Mouse (Mus musculus) embryonic facial prominence, embryonic 13.5 days (tissue): Measurements from ENCODE around the gene Bend7. TPM values are rescaled to one million over a fixed set of nuclear protein-coding genes. Genes with fewer than 3 reads are reported as not detected.

Experiments used
- ATAC-seq: fragments of 200-750 bp; cut with Nextera tagmentation; 2 replicates; pipeline ENCODE4 v1.8.0; 2017; ENCODE audit warnings: low read depth; ENCODE audit not compliant: insufficient number of reproducible peaks, insufficient read depth, low FRiP score, low TSS enrichment
- H3K27ac ChIP-seq: fragments of 300-500 bp; sonication (generic); 2 replicates; pipeline ENCODE4 v1.5.1; 2015; ENCODE audit warnings: moderate library complexity, mild to moderate bottlenecking, inconsistent platforms
- H3K27me3 ChIP-seq: fragments of 300-500 bp; sonication (generic); 2 replicates; pipeline ENCODE4 v1.6.1; 2015; ENCODE audit warnings: mild to moderate bottlenecking, inconsistent platforms
- H3K36me3 ChIP-seq: fragments of 300-500 bp; sonication (generic); 2 replicates; pipeline ENCODE4 v1.6.1; 2015; ENCODE audit warnings: mild to moderate bottlenecking, inconsistent platforms
- H3K4me1 ChIP-seq: fragments of 300-500 bp; sonication (generic); 2 replicates; pipeline ENCODE4 v1.6.1; 2015; ENCODE audit warnings: inconsistent platforms
- H3K4me2 ChIP-seq: fragments of 300-500 bp; sonication (generic); 2 replicates; pipeline ENCODE4 v1.6.1; 2015; ENCODE audit warnings: moderate library complexity, mild to moderate bottlenecking, inconsistent platforms
- H3K4me3 ChIP-seq: fragments of 300-500 bp; sonication (generic); 2 replicates; pipeline ENCODE4 v1.5.1; 2015; ENCODE audit warnings: mild to moderate bottlenecking, inconsistent platforms
- H3K9ac ChIP-seq: fragments of 300-500 bp; sonication (generic); 2 replicates; pipeline ENCODE4 v1.6.1; 2015; ENCODE audit warnings: mild to moderate bottlenecking, inconsistent platforms
- H3K9me3 ChIP-seq: fragments of 300-500 bp; sonication (generic); 2 replicates; pipeline ENCODE4 v1.6.1; 2016; ENCODE audit warnings: inconsistent platforms
- WGBS: fragments of 180-500 bp; shearing (Covaris S2); methylation state at CpG from one replicate; pipeline ENCODE4 v1.1.7; 2015; ENCODE audit warnings: mixed read lengths; 5-methylcytosine and 5-hydroxymethylcytosine counted together
- polyA plus RNA-seq: library from polyadenylated mRNA; unstranded; fragments of >200 nt; fragmentation: Nextera tagmentation; extraction: Ambion mirVana; gene quantifications from 2 replicates; pipeline ENCODE4 v1.2.1, GENCODE M21; 2015

Bend7 gene
- polyA plus RNA-seq, 1 experiment from 2014 or later: 1.4 TPM

GRCm38 (mm10) chr2:4828446-4828997 lies 110.9 kb downstream of the Bend7 start:
- Histone ChIP-seq H3K27me3 (no peaks in the 10 kb centered on the region), H3K36me3 (no peaks in the 10 kb centered on the region), H3K27ac (peak overlapping the region; percentile 51; the same call in 1 of the 2 replicates), H3K4me3 (no peak overlapping the region), H3K9ac (no peak overlapping the region), H3K4me2 (no peak overlapping the region), H3K4me1 (peaks cover 3% of the 10 kb centered on the region; the same call in 1 of the 2 replicates), H3K9me3 (no peaks in the 10 kb centered on the region)
- ATAC-seq: no peak
- WGBS: 87% methylated on average over 6 of the region's 6 CpGs

GRCm38 (mm10) chr2:4829007-4829406 lies 111.4 kb downstream of the Bend7 start:
- Histone ChIP-seq H3K36me3 (no peaks in the 10 kb centered on the region), H3K27me3 (no peaks in the 10 kb centered on the region), H3K27ac (peak overlapping the region; percentile 51), H3K9me3 (no peaks in the 10 kb centered on the region), H3K4me3 (no peak overlapping the region), H3K4me1 (peaks cover 3% of the 10 kb centered on the region; the same call in 1 of the 2 replicates), H3K9ac (no peak overlapping the region), H3K4me2 (no peak overlapping the region)
- 85% methylated on average over 4 of the region's 4 CpGs for WGBS
- ATAC-seq: no peak

- peaks cover 3% of the 10 kb centered on the region; the same call in 1 of the 2 replicates for H3K4me1 ChIP-seq
- WGBS: 66% methylated on average over 6 of the region's 6 CpGs
- H3K36me3 ChIP-seq: no peaks in the 10 kb centered on the region
- H3K4me2 ChIP-seq: no peak overlapping the region
- H3K9ac ChIP-seq: no peak overlapping the region
- H3K27ac ChIP-seq: peak overlapping the region; percentile 51
- H3K9me3 ChIP-seq: no peaks in the 10 kb centered on the region
- H3K27me3 ChIP-seq: no peaks in the 10 kb centered on the region
- H3K4me3 ChIP-seq: no peak overlapping the region
- peak; percentile 69 for ATAC-seq
These were observed 111.9 kb downstream of the Bend7 start for GRCm38 (mm10) chr2:4829489-4830065.

- Histone ChIP-seq H3K4me2 (no peak overlapping the region), H3K36me3 (no peaks in the 10 kb centered on the region), H3K27ac (no peak overlapping the region), H3K9ac (no peak overlapping the region), H3K4me1 (peaks cover 3% of the 10 kb centered on the region; the same call in 1 of the 2 replicates), H3K27me3 (no peaks in the 10 kb centered on the region), H3K4me3 (no peak overlapping the region), H3K9me3 (no peaks in the 10 kb centered on the region)
- 60% methylated on average over 4 of the region's 4 CpGs for WGBS
- ATAC-seq: no peak
These were observed 113.9 kb downstream of the Bend7 start for GRCm38 (mm10) chr2:4831493-4831892.

- Histone ChIP-seq H3K27ac (no peak overlapping the region), H3K36me3 (no peaks in the 10 kb centered on the region), H3K9me3 (no peaks in the 10 kb centered on the region), H3K9ac (no peak overlapping the region), H3K27me3 (no peaks in the 10 kb centered on the region), H3K4me1 (peaks cover 3% of the 10 kb centered on the region; the same call in 1 of the 2 replicates), H3K4me2 (no peak overlapping the region), H3K4me3 (no peak overlapping the region)
- no peak for ATAC-seq
- 79% methylated on average over 4 of the region's 4 CpGs for WGBS
These were observed 114.5 kb downstream of the Bend7 start for GRCm38 (mm10) chr2:4832166-4832565.

GRCm38 (mm10) chr2:4849449-4849848 lies 131.8 kb downstream of the Bend7 start:
- ATAC-seq: no peak
- no peaks in the 10 kb centered on the region for H3K4me1 ChIP-seq
- no peaks in the 10 kb centered on the region for H3K36me3 ChIP-seq
- no peak overlapping the region for H3K4me2 ChIP-seq
- WGBS: 75% methylated on average over 2 of the region's 2 CpGs
- no peak overlapping the region for H3K9ac ChIP-seq
- H3K27me3 ChIP-seq: no peaks in the 10 kb centered on the region
- no peak overlapping the region for H3K4me3 ChIP-seq
- H3K9me3 ChIP-seq: no peaks in the 10 kb centered on the region
- H3K27ac ChIP-seq: no peak overlapping the region

Other genes starting within 250 kb of the Bend7 start
- gene Prpf18, start 65.7 kb upstream of the Bend7 start, polyA plus RNA-seq: 38.4 and 40.8 TPM in 2 replicates
- 94.4 and 111 TPM in 2 replicates for gene Sephs1, start 163.7 kb downstream of the Bend7 start, polyA plus RNA-seq
- gene Phyh, start 201.2 kb downstream of the Bend7 start, polyA plus RNA-seq: 50.9 and 56.8 TPM in 2 replicates